Mouse (Mus musculus) megakaryocyte, embryonic 14.5 days (primary cell): ENCODE results near the gene Scai. TPM values are rescaled to one million over a fixed set of nuclear protein-coding genes. Genes with fewer than 3 reads are reported as not detected.
"Not testable (repeated sequence)": the region's sequence is repeated elsewhere in the genome, so short reads cannot be mapped to it uniquely, and the experiment has no call there.

Experiments
- H3K27me3 ChIP-seq: replicated peaks from 2 replicates; pipeline ENCODE3; 2012; ENCODE audit warnings: inconsistent platforms
- H3K36me3 ChIP-seq: replicated peaks from 2 replicates; pipeline ENCODE3; 2012; ENCODE audit warnings: low read length, inconsistent platforms, mixed read lengths
- H3K4me1 ChIP-seq: 2 replicates; pipeline ENCODE4 v1.6.1; 2012; ENCODE audit warnings: inconsistent platforms
- H3K4me3 ChIP-seq: replicated peaks from 2 replicates; pipeline ENCODE3; 2012; ENCODE audit warnings: moderate library complexity, mild to moderate bottlenecking, inconsistent platforms
- H3K9me3 ChIP-seq: 2 replicates; pipeline ENCODE4 v1.6.1; 2012; ENCODE audit warnings: inconsistent platforms
- FLI1 ChIP-seq: IDR thresholded peaks from 2 replicates; pipeline ENCODE4 v1.6.1; 2012; ENCODE audit warnings: low read length, inconsistent platforms, mixed read lengths
- GATA1 ChIP-seq: IDR thresholded peaks from 3 replicates; pipeline ENCODE4 v1.6.1; 2012; ENCODE audit warnings: mixed read lengths, low read length, inconsistent platforms, borderline replicate concordance
- polyA plus RNA-seq: library from polyadenylated mRNA; stranded (reverse); fragments of >175 nt; gene quantifications from 2 replicates; pipeline ENCODE4 v1.2.3, GENCODE M21; 2012; ENCODE audit warnings: low replicate concordance; ENCODE audit not compliant: insufficient read depth

The Scai gene
- polyA plus RNA-seq, 1 experiment, result 7.7 TPM

- H3K4me3 ChIP-seq, result peak overlapping the region; percentile 74
- peaks cover 36% of the 10 kb centered on the region for H3K4me1 ChIP-seq
- no peak for TF ChIP-seq GATA1
- no peak for TF ChIP-seq FLI1
- no peaks in the 10 kb centered on the region for H3K9me3 ChIP-seq
- H3K27me3 ChIP-seq, result no peaks in the 10 kb centered on the region
- peaks cover 4% of the 10 kb centered on the region for H3K36me3 ChIP-seq
Measured at GRCm38 (mm10) chr2:39142357-39142948, 48.1 kb downstream of the Scai start.

DNA sequence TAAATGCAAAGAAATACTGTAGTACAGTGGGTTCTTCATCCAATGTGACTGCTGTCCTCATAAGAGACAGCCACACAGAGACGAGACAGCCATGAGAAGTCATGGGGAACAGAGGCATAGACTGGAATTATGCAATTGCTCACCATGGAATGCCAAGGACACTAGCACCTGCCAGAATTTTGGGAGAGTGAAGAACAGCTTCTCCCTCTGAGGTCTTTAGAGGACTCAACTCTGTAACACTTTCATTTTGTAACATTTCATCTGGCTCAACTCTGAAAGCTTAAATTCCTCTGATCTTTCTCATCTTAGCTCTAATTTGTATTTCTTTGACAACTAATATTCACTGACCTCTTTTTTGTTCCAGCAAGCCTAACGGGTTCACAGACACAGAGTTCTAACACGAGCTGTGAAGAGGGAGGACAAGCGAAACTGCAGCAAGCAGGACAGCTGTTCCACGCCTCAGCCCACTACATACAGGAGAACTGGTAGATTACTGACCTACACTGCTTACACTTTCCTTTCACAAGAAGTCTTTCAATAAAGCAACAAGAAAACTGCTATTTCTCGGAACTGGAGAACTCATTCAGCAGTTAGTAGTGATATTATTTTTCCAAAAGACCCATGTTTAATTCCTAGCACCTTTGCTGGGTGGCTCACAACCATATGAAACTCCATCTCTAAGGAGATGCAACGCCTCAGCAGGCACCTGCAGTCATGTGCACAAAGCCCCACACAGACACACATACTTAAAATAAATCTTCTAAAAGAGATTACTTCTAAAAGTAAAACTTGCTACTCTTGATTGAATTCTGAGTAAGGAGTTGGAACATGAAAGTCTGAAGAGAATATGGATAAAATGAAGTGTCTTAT is 49.7 kb downstream of the Scai start:
- H3K36me3 ChIP-seq, result peaks cover 11% of the 10 kb centered on the region
- H3K9me3 ChIP-seq, result no peaks in the 10 kb centered on the region
- no peaks in the 10 kb centered on the region for H3K27me3 ChIP-seq
- peaks cover 28% of the 10 kb centered on the region for H3K4me1 ChIP-seq
- no peak for TF ChIP-seq GATA1
- TF ChIP-seq FLI1, result no peak
- H3K4me3 ChIP-seq, result peak overlapping the region; percentile 74

DNA sequence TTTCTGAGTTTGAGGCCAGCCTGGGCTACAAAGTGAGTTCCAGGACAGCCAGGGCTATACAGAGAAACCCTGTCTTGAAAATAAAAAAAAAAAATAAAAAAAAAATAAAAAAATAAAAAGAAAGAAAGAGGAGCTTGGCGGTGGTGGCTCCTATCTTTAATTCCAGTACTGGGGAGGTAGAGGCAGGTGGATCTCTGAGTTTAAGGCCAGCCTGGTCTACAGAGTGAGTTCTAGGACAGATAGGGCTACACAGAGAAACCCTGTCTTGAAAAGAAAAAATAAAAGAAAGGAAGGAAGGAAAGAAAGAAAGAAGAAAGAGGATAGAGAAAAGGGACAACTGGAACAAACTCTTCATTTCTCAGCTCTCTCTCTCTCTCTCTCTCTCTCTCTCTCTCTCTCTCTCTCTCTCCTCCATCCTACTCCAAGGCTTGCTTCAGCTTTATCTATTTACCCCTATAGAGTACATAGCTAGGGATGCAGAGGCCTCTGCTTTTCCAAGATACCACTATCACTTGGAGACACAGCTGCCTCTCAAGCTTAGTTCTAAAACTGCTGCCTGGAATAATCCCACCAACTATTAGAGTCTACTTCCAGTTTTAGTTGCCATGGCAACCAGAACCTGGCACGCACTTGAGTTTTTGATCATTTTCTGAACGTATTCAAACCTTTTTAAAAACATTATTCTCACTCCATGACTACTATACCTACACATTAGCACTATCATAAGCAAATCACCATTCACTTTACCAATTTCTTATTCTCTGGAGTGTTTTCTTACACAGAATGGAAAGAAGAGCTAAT is 60.8 kb downstream of the Scai start:
- peaks cover 14% of the 10 kb centered on the region for H3K36me3 ChIP-seq
- peaks cover 4% of the 10 kb centered on the region; the same call in 1 of the 2 replicates for H3K4me1 ChIP-seq

GRCm38 (mm10) chr2:39124167-39124566 is 66.4 kb downstream of the Scai start:
- no peaks in the 10 kb centered on the region for H3K27me3 ChIP-seq
- H3K36me3 ChIP-seq, result peaks cover 48% of the 10 kb centered on the region
- H3K4me1 ChIP-seq, result peaks cover 5% of the 10 kb centered on the region; the same call in 1 of the 2 replicates
- H3K9me3 ChIP-seq, result no peaks in the 10 kb centered on the region
- no peak overlapping the region for H3K4me3 ChIP-seq
- TF ChIP-seq FLI1 (no peak), GATA1 (no peak)

More for the DNA sequence above, 60.8 kb downstream of the Scai start:
- Histone ChIP-seq H3K4me3 (no peak overlapping the region), H3K27me3 (no peaks in the 10 kb centered on the region), H3K9me3 (no peaks in the 10 kb centered on the region)
- no peak for TF ChIP-seq FLI1
- no peak for TF ChIP-seq GATA1

GRCm38 (mm10) chr2:39121137-39121536 is 69.4 kb downstream of the Scai start:
- Histone ChIP-seq H3K4me3 (no peak overlapping the region), H3K4me1 (peaks cover 17% of the 10 kb centered on the region), H3K27me3 (no peaks in the 10 kb centered on the region), H3K9me3 (no peaks in the 10 kb centered on the region), H3K36me3 (peaks cover 71% of the 10 kb centered on the region)
- TF ChIP-seq FLI1, result no peak
- TF ChIP-seq GATA1, result no peak

- no peak for TF ChIP-seq FLI1
- TF ChIP-seq GATA1, result no peak
- H3K36me3 ChIP-seq, result peaks cover 78% of the 10 kb centered on the region
- H3K9me3 ChIP-seq, result no peaks in the 10 kb centered on the region
- H3K4me3 ChIP-seq, result no peak overlapping the region
- no peaks in the 10 kb centered on the region for H3K27me3 ChIP-seq
- H3K4me1 ChIP-seq, result peaks cover 11% of the 10 kb centered on the region
Measured at GRCm38 (mm10) chr2:39116583-39116982, 74.0 kb downstream of the Scai start.

GRCm38 (mm10) chr2:39114093-39114492 is 76.4 kb downstream of the Scai start:
- TF ChIP-seq GATA1, result no peak
- no peak for TF ChIP-seq FLI1
- no peak overlapping the region for H3K4me3 ChIP-seq
- H3K9me3 ChIP-seq, result no peaks in the 10 kb centered on the region
- H3K27me3 ChIP-seq, result no peaks in the 10 kb centered on the region
- H3K4me1 ChIP-seq, result peaks cover 24% of the 10 kb centered on the region
- H3K36me3 ChIP-seq, result peaks cover 60% of the 10 kb centered on the region

- no peaks in the 10 kb centered on the region for H3K9me3 ChIP-seq
- TF ChIP-seq FLI1 (no peak), GATA1 (no peak)
- no peak overlapping the region for H3K4me3 ChIP-seq
- peaks cover 51% of the 10 kb centered on the region for H3K36me3 ChIP-seq
- peaks cover 13% of the 10 kb centered on the region; the same call in 1 of the 2 replicates for H3K4me1 ChIP-seq
- H3K27me3 ChIP-seq, result no peaks in the 10 kb centered on the region
Measured at GRCm38 (mm10) chr2:39110514-39110913, 80.0 kb downstream of the Scai start.

GRCm38 (mm10) chr2:39109712-39110111 is 80.8 kb downstream of the Scai start:
- H3K27me3 ChIP-seq, H3K9me3 ChIP-seq: not testable (repeated sequence)

DNA sequence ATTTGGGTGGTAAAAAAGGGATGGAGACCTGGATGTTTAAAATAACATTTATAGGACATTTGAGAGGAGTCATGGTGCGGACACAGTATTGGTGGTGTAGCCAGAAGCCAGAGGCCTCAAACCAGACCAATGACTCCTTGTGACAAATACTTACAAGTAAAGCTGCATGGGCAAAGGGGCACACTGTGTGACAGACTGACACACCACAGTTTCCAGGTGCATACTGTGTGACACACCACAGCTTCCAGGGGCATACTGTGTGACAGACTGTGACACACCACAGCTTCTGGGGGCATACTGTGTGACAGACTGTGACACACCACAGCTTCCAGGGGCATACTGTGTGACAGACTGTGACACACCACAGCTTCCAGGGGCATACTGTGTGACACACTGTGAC is 90.6 kb downstream of the Scai start:
- not testable (repeated sequence) for H3K4me3 ChIP-seq, H3K27me3 ChIP-seq, H3K4me1 ChIP-seq, H3K9me3 ChIP-seq
- H3K36me3 ChIP-seq, result peaks cover 45% of the 10 kb centered on the region

More at GRCm38 (mm10) chr2:39109712-39110111, 80.8 kb downstream of the Scai start:
- H3K4me3 ChIP-seq, result not testable (repeated sequence)
- peaks cover 13% of the 10 kb centered on the region; the same call in 1 of the 2 replicates for H3K4me1 ChIP-seq
- H3K36me3 ChIP-seq, result peaks cover 52% of the 10 kb centered on the region
